In genomic region chr6:128793734-128794133, GRCm38 (mm10) we compare ENCODE assay signal across 18 mouse cellular contexts. TPM values are rescaled to one million over a fixed set of nuclear protein-coding genes. Genes with fewer than 3 reads are reported as not detected.
"Had no signal": no experiment of that assay in that cellular context is flagged by ENCODE, and none has a peak within 500 bp of the region (broad histone marks: within the 10 kb centered on the region; RNA-seq: fewer than 3 reads in every experiment).

No protein-coding gene starts in this region.

- H3K36me3 ChIP-seq: limb, embryonic 13.5 days; midbrain, embryonic 12.5 days had no signal

- DNase-seq: kidney, adult 9 months; left cerebral cortex, postnatal 4 days; lung, adult 18-20 months; right cerebral cortex, postnatal 14 days; thymus, adult 2 months; thymus, postnatal 25 days had no signal

- H3K9ac ChIP-seq: limb, embryonic 13.5 days; liver, embryonic 14.5 days; midbrain, embryonic 12.5 days had no signal

- H3K9me3 ChIP-seq: limb, embryonic 13.5 days; midbrain, embryonic 12.5 days had no signal

- H3K4me3 ChIP-seq: limb, embryonic 13.5 days; midbrain, embryonic 12.5 days had no signal

- H3K4me2 ChIP-seq: limb, embryonic 13.5 days; midbrain, embryonic 12.5 days had no signal

- H3K27me3 ChIP-seq: limb, embryonic 13.5 days; midbrain, embryonic 12.5 days had no signal

- H3K27ac ChIP-seq: hindbrain, postnatal 0 days; limb, embryonic 13.5 days; liver, embryonic 14.5 days; midbrain, embryonic 12.5 days had no signal

- ATAC-seq: hindbrain, postnatal 0 days; midbrain, embryonic 16.5 days had no signal

RNA-seq across cellular contexts. Expression of gene Klrb1c, which starts 4.7 kb away (rescaled TPM):
- total RNA-seq: layer of hippocampus, postnatal 14 days; left cerebral cortex, adult 18-20 months; left cerebral cortex, postnatal 10 days; left cerebral cortex, postnatal 4 days had no signal
- polyA plus RNA-seq: midbrain, embryonic 12.5 days; midbrain, embryonic 16.5 days; neural tube, embryonic 14.5 days had no signal

RNA-seq across cellular contexts. Expression of gene Gm44511, which starts 32.4 kb away (rescaled TPM):
- total RNA-seq: hindbrain, postnatal 0 days; layer of hippocampus, postnatal 14 days; left cerebral cortex, adult 18-20 months; left cerebral cortex, postnatal 10 days; left cerebral cortex, postnatal 4 days; megakaryocyte progenitor cell, adult 5-6 weeks had no signal
- polyA plus RNA-seq: hindbrain, postnatal 0 days; limb, embryonic 13.5 days; liver, embryonic 14.5 days; lung, embryonic 16.5 days; midbrain, embryonic 12.5 days; midbrain, embryonic 16.5 days; neural tube, embryonic 14.5 days; testis, adult 2 months; thymus, adult 2 months had no signal

RNA-seq across cellular contexts. Expression of gene Klrb1b, which starts 32.4 kb away (rescaled TPM):
- total RNA-seq: hindbrain, postnatal 0 days; layer of hippocampus, postnatal 14 days; left cerebral cortex, adult 18-20 months; left cerebral cortex, postnatal 10 days; left cerebral cortex, postnatal 4 days had no signal
- polyA plus RNA-seq: hindbrain, postnatal 0 days; limb, embryonic 13.5 days; midbrain, embryonic 12.5 days; midbrain, embryonic 16.5 days; neural tube, embryonic 14.5 days; testis, adult 2 months had no signal
